Mouse (Mus musculus): ENCODE results near the gene Rtf1. TPM values are rescaled to one million over a fixed set of nuclear protein-coding genes. Genes with fewer than 3 reads are reported as not detected.

The Rtf1 gene
- total RNA-seq, 1 experiment from 2014 or later = 42.6 TPM

- no peak for ATAC-seq (replicated peaks; ENCODE audit: low read depth, poor library complexity, severe bottlenecking)
Observed at GRCm38 (mm10) chr2:119762276-119762675, 87.4 kb downstream of the Rtf1 start.

GRCm38 (mm10) chr2:119763924-119764323 lies 89.1 kb downstream of the Rtf1 start:
- no peak for ATAC-seq (replicated peaks; ENCODE audit: low read depth, poor library complexity, severe bottlenecking)

- ATAC-seq (replicated peaks; ENCODE audit: low read depth, poor library complexity, severe bottlenecking) = no peak
Observed at GRCm38 (mm10) chr2:119767246-119767645, 92.4 kb downstream of the Rtf1 start.

Other genes with a start within 250 kb of the Rtf1 start
- 27.3 and 39.3 TPM in 2 replicates for gene Ino80, start 197.4 kb upstream of the Rtf1 start, total RNA-seq (2017)
- 0.05 and 0.09 TPM in 2 replicates for gene Exd1, start 127.4 kb upstream of the Rtf1 start, total RNA-seq (2017)
- gene Chp1, start 127.4 kb upstream of the Rtf1 start, total RNA-seq (2017) = 48.8 and 50.5 TPM in 2 replicates
- 89.7 and 98.6 TPM in 2 replicates for gene Nusap1, start 56.8 kb upstream of the Rtf1 start, total RNA-seq (2017)
- 19.1 and 21.5 TPM in 2 replicates for gene Oip5, start 56.6 kb upstream of the Rtf1 start, total RNA-seq (2017)
- gene Ndufaf1, start 12.2 kb upstream of the Rtf1 start, total RNA-seq (2017) = 18.6 and 21.1 TPM in 2 replicates
- gene Itpka, start 67.3 kb downstream of the Rtf1 start, total RNA-seq (2017) = 0.18 TPM in 1 of 2 replicates, not detected in the other
- gene Ltk, start 85.4 kb downstream of the Rtf1 start, total RNA-seq (2017) = not detected in 2 replicates
- gene Rpap1, start 112.5 kb downstream of the Rtf1 start, total RNA-seq (2017) = 9.1 and 11.2 TPM in 2 replicates
- gene Tyro3, start 122.7 kb downstream of the Rtf1 start, total RNA-seq (2017) = 1.1 TPM in 1 of 2 replicates, not detected in the other
- gene Mga, start 222.2 kb downstream of the Rtf1 start, total RNA-seq (2017) = 78.8 and 103 TPM in 2 replicates

Data from common myeloid progenitor, adult 5-6 weeks (primary cell).